9 mouse cellular contexts compared by ENCODE assay signal in genomic region chr15:78254751-78255150, GRCm38 (mm10). TPM values are rescaled to one million over a fixed set of nuclear protein-coding genes. Genes with fewer than 3 reads are reported as not detected.
DNase-seq lines count a peak whose midpoint lies in the region; ATAC-seq and TF ChIP-seq lines count a peak whose summit lies in the region.
"Had no signal": no experiment of that assay in that cellular context is flagged by ENCODE, and none has a peak within 500 bp of the region (broad histone marks: within the 10 kb centered on the region; RNA-seq: fewer than 3 reads in every experiment).

No protein-coding gene starts in this region.

- H3K4me1 ChIP-seq in forebrain, postnatal 0 days (ENCODE audit: insufficient read depth): no peaks in the 10 kb centered on the region
- H3K4me1 ChIP-seq in neural tube, embryonic 15.5 days: peaks cover 3% of the 10 kb centered on the region; the same call in 1 of the 2 replicates
- H3K4me1 ChIP-seq: limb, embryonic 12.5 days had no signal

- H3K27me3 ChIP-seq in forebrain, postnatal 0 days (ENCODE audit: insufficient read depth, low read length): no peaks in the 10 kb centered on the region
- peaks cover 2% of the 10 kb centered on the region; the same call in 1 of the 2 replicates for H3K27me3 ChIP-seq in neural tube, embryonic 15.5 days (replicated peaks)

- intact Hi-C loops in gastrocnemius, adult 2 months (cut with DNase I): loop anchor here (5.0 kb wide), 1 partner anchor 168 kb away; no protein-coding TSS in a partner anchor

- peak; percentile 42 for ATAC-seq in forebrain, postnatal 0 days
- ATAC-seq in neural tube, embryonic 15.5 days (ENCODE audit: low FRiP score): peak; percentile 69
- no peak for ATAC-seq in CD4-positive, CD25-positive, alpha-beta regulatory T cell, adult 4 months

- no peaks in the 10 kb centered on the region for H3K36me3 ChIP-seq in forebrain, postnatal 0 days (ENCODE audit: insufficient read depth)
- no peaks in the 10 kb centered on the region for H3K36me3 ChIP-seq in neural tube, embryonic 15.5 days
- H3K36me3 ChIP-seq: limb, embryonic 12.5 days had no signal

- peak; percentile 54 for DNase-seq in gastrocnemius, adult 2 months
- no peak for DNase-seq in gastrocnemius, adult 8-10 months (ENCODE audit: low spot score in 2 of 2)
- peak; percentile 27 for DNase-seq in 3134 (ENCODE audit: extremely low read depth, insufficient read length, low spot score)
- peak; percentile 48 for DNase-seq in cerebellum, adult 11-12 months
- DNase-seq in forebrain, postnatal 0 days: peak; percentile 71
- peak; percentile 56 to 66 for DNase-seq in left cerebral cortex, adult 18-20 months (ENCODE audit: low spot score in 2 of 2)

- 16% methylated on average over 20 of the region's 20 CpGs for WGBS in forebrain, postnatal 0 days
- 20% methylated on average over 20 of the region's 20 CpGs for WGBS in neural tube, embryonic 15.5 days

- no peak overlapping the region for H3K4me3 ChIP-seq in gastrocnemius, adult 2 months
- no peak overlapping the region for H3K4me3 ChIP-seq in forebrain, postnatal 0 days (ENCODE audit: low read depth, low read length)
- no peak overlapping the region for H3K4me3 ChIP-seq in neural tube, embryonic 15.5 days (replicated peaks)
- H3K4me3 ChIP-seq: limb, embryonic 12.5 days had no signal

- no peak overlapping the region for H3K9ac ChIP-seq in forebrain, postnatal 0 days
- no peak overlapping the region for H3K9ac ChIP-seq in neural tube, embryonic 15.5 days (replicated peaks)
- H3K9ac ChIP-seq: limb, embryonic 12.5 days had no signal

- peak; percentile 58 for TF ChIP-seq CTCF in gastrocnemius, adult 2 months (IDR thresholded peaks at IDR 0.05)
- TF ChIP-seq CTCF in forebrain, postnatal 0 days (IDR thresholded peaks at IDR 0.05; ENCODE audit: low read depth): peak; percentile 61

- H3K27ac ChIP-seq in gastrocnemius, adult 2 months: no peak overlapping the region
- H3K27ac ChIP-seq in forebrain, postnatal 0 days (ENCODE audit: low read depth, low read length): no peak overlapping the region
- no peak overlapping the region for H3K27ac ChIP-seq in neural tube, embryonic 15.5 days (replicated peaks)
- H3K27ac ChIP-seq: limb, embryonic 12.5 days had no signal

- peak overlapping the region; percentile 8; the same call in 1 of the 2 replicates for H3K4me2 ChIP-seq in forebrain, postnatal 0 days (ENCODE audit: low read depth)
- peak overlapping the region; percentile 22; the same call in 1 of the 2 replicates for H3K4me2 ChIP-seq in neural tube, embryonic 15.5 days
- H3K4me2 ChIP-seq: limb, embryonic 12.5 days had no signal

- H3K9me3 ChIP-seq in forebrain, postnatal 0 days (ENCODE audit: low read length): no peaks in the 10 kb centered on the region
- H3K9me3 ChIP-seq in neural tube, embryonic 15.5 days (replicated peaks): no peaks in the 10 kb centered on the region
- H3K9me3 ChIP-seq: limb, embryonic 12.5 days had no signal

RNA-seq across cellular contexts. Expression of gene Ncf4, which starts 10.2 kb away (rescaled TPM):
- total RNA-seq in gastrocnemius, adult 2 months (2021): 1 to 10 TPM in 1 of 2 experiments, not detected in 1; 1.2 TPM
- total RNA-seq in gastrocnemius, adult 8-10 months (2022): under 1 TPM in 3 of 4 experiments, not detected in 1; 0.24 to 0.94 (median 0.74) TPM
- 2.0 and 3.5 TPM in 2 replicates for total RNA-seq in forebrain, postnatal 0 days (2014; rRNA removed)
- polyA plus RNA-seq in forebrain, postnatal 0 days (2015; fragmentation: Nextera tagmentation; extraction: Ambion mirVana): 0.86 and 1.4 TPM in 2 replicates
- total RNA-seq in left cerebral cortex, adult 18-20 months (2021): 1 to 10 TPM in 1 of 2 experiments, under 1 TPM in 1; 0.95 to 1.5 TPM
- polyA plus RNA-seq in neural tube, embryonic 15.5 days (2015; fragmentation: Nextera tagmentation; extraction: Ambion mirVana): 1.6 and 4.2 TPM in 2 replicates
- polyA plus RNA-seq in CD4-positive, CD25-positive, alpha-beta regulatory T cell, adult 4 months (2017; shearing (Covaris generic)): 100 to 1,000 TPM; 175 to 188 TPM

RNA-seq across cellular contexts. Expression of gene Pvalb, which starts 48.6 kb away (rescaled TPM):
- total RNA-seq in gastrocnemius, adult 2 months (2021): over 10,000 TPM in 1 of 2 experiments, 1,000 to 10,000 TPM in 1; 9,151 to 16,547 TPM
- over 10,000 TPM; 12,380 to 17,080 (median 15,669) TPM for total RNA-seq in gastrocnemius, adult 8-10 months (2022)
- total RNA-seq in forebrain, postnatal 0 days (2014; rRNA removed): 0.33 and 0.77 TPM in 2 replicates
- 1.8 and 2.8 TPM in 2 replicates for polyA plus RNA-seq in forebrain, postnatal 0 days (2015; fragmentation: Nextera tagmentation; extraction: Ambion mirVana)
- total RNA-seq in left cerebral cortex, adult 18-20 months (2021): 100 to 1,000 TPM in 1 of 2 experiments, 10 to 100 TPM in 1; 91.2 to 126 TPM
- polyA plus RNA-seq in neural tube, embryonic 15.5 days (2015; fragmentation: Nextera tagmentation; extraction: Ambion mirVana): 4.4 and 5.0 TPM in 2 replicates
- not detected for polyA plus RNA-seq in CD4-positive, CD25-positive, alpha-beta regulatory T cell, adult 4 months (2017; shearing (Covaris generic))
- polyA plus RNA-seq: limb, embryonic 12.5 days had no signal

RNA-seq across cellular contexts. Expression of gene Csf2rb2, which starts 50.8 kb away (rescaled TPM):
- under 1 TPM; 0.66 to 0.78 TPM for total RNA-seq in gastrocnemius, adult 2 months (2021)
- under 1 TPM; 0.39 to 0.56 (median 0.43) TPM for total RNA-seq in gastrocnemius, adult 8-10 months (2022)
- 0.43 and 1.2 TPM in 2 replicates for total RNA-seq in forebrain, postnatal 0 days (2014; rRNA removed)
- 0.13 and 0.16 TPM in 2 replicates for polyA plus RNA-seq in forebrain, postnatal 0 days (2015; fragmentation: Nextera tagmentation; extraction: Ambion mirVana)
- under 1 TPM; 0.66 to 0.72 TPM for total RNA-seq in left cerebral cortex, adult 18-20 months (2021)
- 0.10 and 0.38 TPM in 2 replicates for polyA plus RNA-seq in neural tube, embryonic 15.5 days (2015; fragmentation: Nextera tagmentation; extraction: Ambion mirVana)
- polyA plus RNA-seq in CD4-positive, CD25-positive, alpha-beta regulatory T cell, adult 4 months (2017; shearing (Covaris generic)): under 1 TPM in 1 of 2 experiments, not detected in 1; 0.12 TPM

Comparison
In these comparisons a context has a peak if more than half of its experiments do, and no peak if none do; other contexts are left out.
1. DNase-seq: peak in gastrocnemius, adult 2 months (single experiment), 3134 (single experiment), cerebellum, adult 11-12 months (single experiment), forebrain, postnatal 0 days (single experiment) and left cerebral cortex, adult 18-20 months (2 of 2); none in gastrocnemius, adult 8-10 months (0 of 2).
2. RNA of gene Pvalb, which starts 48.6 kb away (total RNA-seq): 9,151 to 16,547 TPM in gastrocnemius, adult 2 months and 12,380 to 17,080 TPM in gastrocnemius, adult 8-10 months; 91.2 to 126 TPM in left cerebral cortex, adult 18-20 months and 0.33 to 0.77 TPM in forebrain, postnatal 0 days; every median in the first group is over 10 times any median in the second.